Mouse (Mus musculus): ENCODE measurements around the gene Gm12169. TPM values are rescaled to one million over a fixed set of nuclear protein-coding genes. Genes with fewer than 3 reads are reported as not detected.

Gm12169 gene
- polyA plus RNA-seq, 1 experiment from 2014 or later = not detected

DNA sequence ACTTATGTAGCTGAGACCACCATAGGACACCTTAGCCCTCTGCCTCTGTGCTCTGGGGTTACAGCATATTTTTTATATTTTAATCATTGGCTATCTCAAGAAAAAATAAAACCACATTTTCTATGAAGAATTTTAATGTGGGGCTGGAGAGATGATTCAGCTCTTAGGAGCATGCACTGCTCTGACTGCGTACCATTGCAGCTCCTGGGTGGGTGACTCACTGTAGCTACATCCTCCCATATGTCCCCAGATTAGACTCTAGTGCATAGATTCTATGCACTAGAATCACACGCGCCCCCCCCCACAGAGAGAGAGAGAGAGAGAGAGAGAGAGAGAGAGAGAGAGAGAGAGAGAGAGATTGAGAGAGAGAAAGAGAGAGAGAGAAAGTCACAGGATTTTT is 28.7 kb downstream of the Gm12169 start:
- H3K4me1 ChIP-seq (ENCODE audit: insufficient read depth) = no peaks in the 10 kb centered on the region
- TF ChIP-seq CTCF (IDR thresholded peaks at IDR 0.05; ENCODE audit: low read depth) (no peak), EP300 (IDR thresholded peaks at IDR 0.05; ENCODE audit: low read depth) (no peak)
- H3K27me3 ChIP-seq (ENCODE audit: insufficient read depth, low read length) = no peaks in the 10 kb centered on the region
- H3K9ac ChIP-seq (replicated peaks) = no peak overlapping the region
- H3K4me3 ChIP-seq (ENCODE audit: low read depth, low read length) = no peak overlapping the region
- 88% methylated on average over 3 of the region's 3 CpGs for WGBS (ENCODE audit: insufficient replicate concordance)
- no peak overlapping the region for H3K4me2 ChIP-seq (ENCODE audit: low read depth, low read length)
- DNase-seq = no peak
- H3K9me3 ChIP-seq (ENCODE audit: low read length) = no peaks in the 10 kb centered on the region
- ATAC-seq = no peak
- no peak overlapping the region for H3K27ac ChIP-seq (ENCODE audit: low read depth)
- no peaks in the 10 kb centered on the region for H3K36me3 ChIP-seq (replicated peaks; ENCODE audit: insufficient read depth, low read length)

DNA sequence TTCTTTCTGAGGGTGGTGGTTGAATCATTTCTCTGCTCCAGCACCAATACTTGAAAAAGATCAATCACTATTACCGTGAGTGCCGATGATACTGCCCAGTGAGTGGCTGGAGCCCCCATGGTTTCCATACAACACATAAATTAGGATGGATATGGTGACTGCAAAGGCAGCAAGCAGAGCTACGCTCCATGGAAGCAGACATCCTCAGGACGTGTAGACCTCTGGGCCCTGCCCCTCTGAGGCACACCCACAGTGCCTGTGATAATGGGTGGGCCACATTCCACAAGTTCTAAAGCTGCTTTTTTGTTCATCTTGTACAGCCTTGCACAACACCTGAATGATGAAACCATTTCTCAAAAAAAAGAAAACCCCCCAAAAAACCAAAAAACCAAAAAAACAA is 37.1 kb downstream of the Gm12169 start:
- no peaks in the 10 kb centered on the region for H3K27me3 ChIP-seq (ENCODE audit: insufficient read depth, low read length)
- no peak for ATAC-seq
- no peaks in the 10 kb centered on the region for H3K36me3 ChIP-seq (replicated peaks; ENCODE audit: insufficient read depth, low read length)
- H3K9ac ChIP-seq (replicated peaks) = no peak overlapping the region
- no peak overlapping the region for H3K27ac ChIP-seq (ENCODE audit: low read depth)
- 70% methylated on average over 4 of the region's 4 CpGs for WGBS (ENCODE audit: insufficient replicate concordance)
- no peaks in the 10 kb centered on the region; the same call in 1 of the 2 replicates for H3K4me1 ChIP-seq (ENCODE audit: insufficient read depth)
- DNase-seq = no peak
- H3K4me3 ChIP-seq (ENCODE audit: low read depth, low read length) = no peak overlapping the region
- no peak for TF ChIP-seq EP300 (IDR thresholded peaks at IDR 0.05; ENCODE audit: low read depth)
- H3K9me3 ChIP-seq (ENCODE audit: low read length) = no peaks in the 10 kb centered on the region
- H3K4me2 ChIP-seq (ENCODE audit: low read depth, low read length) = no peak overlapping the region

DNA sequence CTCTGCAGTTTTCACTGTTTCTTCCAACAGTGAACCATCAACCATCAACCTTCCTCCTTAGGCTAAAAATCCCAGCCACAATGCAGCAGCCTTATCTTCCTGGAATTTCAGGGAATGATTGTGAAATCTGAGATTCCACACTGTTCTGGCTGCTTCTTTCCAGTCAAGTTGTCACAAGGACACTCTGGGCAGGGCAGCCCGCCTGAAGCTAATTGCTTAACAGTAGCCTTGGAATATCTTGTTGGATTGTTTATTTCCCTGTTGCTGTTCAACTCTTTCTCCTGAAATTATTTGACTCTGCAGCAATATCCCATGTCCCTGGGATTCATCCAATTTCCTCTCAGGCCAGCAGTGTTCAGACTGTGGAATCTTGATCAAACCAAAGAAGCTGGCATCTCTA is 40.7 kb downstream of the Gm12169 start:
- Histone ChIP-seq H3K27ac (ENCODE audit: low read depth) (no peak overlapping the region), H3K36me3 (replicated peaks; ENCODE audit: insufficient read depth, low read length) (no peaks in the 10 kb centered on the region), H3K9ac (replicated peaks) (no peak overlapping the region), H3K4me2 (ENCODE audit: low read depth, low read length) (no peak overlapping the region), H3K27me3 (ENCODE audit: insufficient read depth, low read length) (no peaks in the 10 kb centered on the region), H3K4me1 (ENCODE audit: insufficient read depth) (no peaks in the 10 kb centered on the region; the same call in 1 of the 2 replicates), H3K4me3 (ENCODE audit: low read depth, low read length) (no peak overlapping the region), H3K9me3 (ENCODE audit: low read length) (no peaks in the 10 kb centered on the region)
- no peak for TF ChIP-seq EP300 (IDR thresholded peaks at IDR 0.05; ENCODE audit: low read depth)
- no peak for TF ChIP-seq CTCF (IDR thresholded peaks at IDR 0.05; ENCODE audit: low read depth)
- DNase-seq = no peak
- ATAC-seq = no peak
- WGBS (ENCODE audit: insufficient replicate concordance) = 42% methylated on average over 1 of the region's 1 CpGs

GRCm38 (mm10) chr11:46565967-46566366 is 42.0 kb downstream of the Gm12169 start:
- 76% methylated on average over 2 of the region's 2 CpGs for WGBS (ENCODE audit: insufficient replicate concordance)
- no peaks in the 10 kb centered on the region; the same call in 1 of the 2 replicates for H3K4me1 ChIP-seq (ENCODE audit: insufficient read depth)

GRCm38 (mm10) chr11:46569107-46569506 is 45.1 kb downstream of the Gm12169 start:
- Histone ChIP-seq H3K36me3 (replicated peaks; ENCODE audit: insufficient read depth, low read length) (no peaks in the 10 kb centered on the region), H3K4me2 (ENCODE audit: low read depth, low read length) (no peak overlapping the region), H3K9ac (replicated peaks) (no peak overlapping the region), H3K4me3 (ENCODE audit: low read depth, low read length) (no peak overlapping the region), H3K4me1 (ENCODE audit: insufficient read depth) (no peaks in the 10 kb centered on the region), H3K27ac (ENCODE audit: low read depth) (no peak overlapping the region), H3K27me3 (ENCODE audit: insufficient read depth, low read length) (no peaks in the 10 kb centered on the region), H3K9me3 (ENCODE audit: low read length) (no peaks in the 10 kb centered on the region)
- TF ChIP-seq CTCF (IDR thresholded peaks at IDR 0.05; ENCODE audit: low read depth) (0 out of 2 replicates have a peak, but pooled peaks have one; percentile 9), EP300 (IDR thresholded peaks at IDR 0.05; ENCODE audit: low read depth) (no peak)
- WGBS (ENCODE audit: insufficient replicate concordance) = 65% methylated on average over 1 of the region's 1 CpGs
- DNase-seq (no peak), ATAC-seq (no peak)

More at GRCm38 (mm10) chr11:46565967-46566366, 42.0 kb downstream of the Gm12169 start:
- no peaks in the 10 kb centered on the region for H3K27me3 ChIP-seq (ENCODE audit: insufficient read depth, low read length)
- H3K4me3 ChIP-seq (ENCODE audit: low read depth, low read length) = no peak overlapping the region
- H3K27ac ChIP-seq (ENCODE audit: low read depth) = no peak overlapping the region
- no peaks in the 10 kb centered on the region for H3K9me3 ChIP-seq (ENCODE audit: low read length)
- ATAC-seq (no peak), DNase-seq (no peak)
- TF ChIP-seq EP300 (IDR thresholded peaks at IDR 0.05; ENCODE audit: low read depth) (no peak), CTCF (IDR thresholded peaks at IDR 0.05; ENCODE audit: low read depth) (no peak)
- H3K36me3 ChIP-seq (replicated peaks; ENCODE audit: insufficient read depth, low read length) = no peaks in the 10 kb centered on the region
- H3K9ac ChIP-seq (replicated peaks) = no peak overlapping the region
- no peak overlapping the region for H3K4me2 ChIP-seq (ENCODE audit: low read depth, low read length)

GRCm38 (mm10) chr11:46571327-46571726 is 47.3 kb downstream of the Gm12169 start, which contains the start of gene BC053393:
Gene BC053393, plus strand, starts transcription at chr11:46571536.
- no peak for TF ChIP-seq EP300 (IDR thresholded peaks at IDR 0.05; ENCODE audit: low read depth)
- TF ChIP-seq CTCF (IDR thresholded peaks at IDR 0.05; ENCODE audit: low read depth) = no peak
- no peak within 1 kb of the TSS for H3K4me3 ChIP-seq (ENCODE audit: low read depth, low read length)
- no peak within 1 kb of the TSS for H3K4me2 ChIP-seq (ENCODE audit: low read depth, low read length)
- no peak within 1 kb of the TSS for H3K9ac ChIP-seq (replicated peaks)
- H3K27ac ChIP-seq (ENCODE audit: low read depth) = no peak within 1 kb of the TSS
- no peaks in the 10 kb centered on the region for H3K9me3 ChIP-seq (ENCODE audit: low read length)
- no peaks in the 10 kb centered on the region for H3K4me1 ChIP-seq (ENCODE audit: insufficient read depth)
- no peaks in the 10 kb centered on the region for H3K36me3 ChIP-seq (replicated peaks; ENCODE audit: insufficient read depth, low read length)
- H3K27me3 ChIP-seq (ENCODE audit: insufficient read depth, low read length) = no peaks in the 10 kb centered on the region
- WGBS (ENCODE audit: insufficient replicate concordance) = 59% methylated on average over 1 of the region's 1 CpGs
- no peak for ATAC-seq
- no peak for DNase-seq

All from liver, postnatal 0 days (tissue).